Mouse (Mus musculus): ENCODE measurements around the gene Vmn1r128.
"Not testable (repeated sequence)": the region's sequence is repeated elsewhere in the genome, so short reads cannot be mapped to it uniquely, and the experiment has no call there.

The Vmn1r128 gene

DNA sequence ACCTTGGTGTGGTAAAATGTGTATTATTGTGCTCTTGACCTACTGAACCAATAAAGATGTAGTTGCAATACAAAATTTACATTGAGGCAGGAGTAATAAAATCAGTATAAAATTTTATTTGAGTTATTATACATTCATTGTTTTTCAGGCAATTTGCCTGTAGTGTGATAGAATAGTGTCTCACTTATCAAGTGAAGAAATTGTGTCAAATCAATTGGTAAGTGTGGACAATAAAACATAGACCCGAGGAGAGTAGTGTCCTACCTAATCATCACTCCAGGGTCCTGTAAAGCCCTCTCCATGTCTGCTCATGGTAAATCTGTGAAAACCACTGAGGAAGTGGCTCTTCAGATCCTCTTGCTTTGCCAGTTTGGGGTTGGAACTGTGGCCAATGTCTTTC, at the start of gene Vmn1r128:
Gene Vmn1r128 (plus strand): TSS at position 301 of the 400 bp plus-strand sequence.
- not testable (repeated sequence) for DNase-seq

DNA sequence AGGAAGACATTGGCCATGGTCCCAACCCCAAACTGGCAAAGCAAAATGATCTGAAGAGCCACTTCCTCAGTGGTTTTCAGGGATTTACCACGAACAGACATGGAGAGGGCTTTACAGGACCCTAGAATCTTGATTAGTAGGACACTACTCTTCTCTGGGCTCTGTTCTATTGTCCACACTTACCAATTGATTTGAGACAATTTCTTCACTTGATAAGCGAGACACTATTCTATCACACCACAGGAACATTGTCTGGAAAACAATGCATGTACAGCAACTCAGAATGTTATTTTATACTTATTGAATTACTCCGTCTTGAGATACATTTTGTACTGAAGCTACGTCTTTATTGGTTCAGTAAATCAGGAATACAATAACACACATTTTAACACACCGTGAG, 47.8 kb upstream of the Vmn1r128 start, which contains the start of gene Vmn1r126:
Gene Vmn1r126 (minus strand): TSS at position 101 of the 400 bp plus-strand sequence.
- not testable (repeated sequence) for DNase-seq

DNA sequence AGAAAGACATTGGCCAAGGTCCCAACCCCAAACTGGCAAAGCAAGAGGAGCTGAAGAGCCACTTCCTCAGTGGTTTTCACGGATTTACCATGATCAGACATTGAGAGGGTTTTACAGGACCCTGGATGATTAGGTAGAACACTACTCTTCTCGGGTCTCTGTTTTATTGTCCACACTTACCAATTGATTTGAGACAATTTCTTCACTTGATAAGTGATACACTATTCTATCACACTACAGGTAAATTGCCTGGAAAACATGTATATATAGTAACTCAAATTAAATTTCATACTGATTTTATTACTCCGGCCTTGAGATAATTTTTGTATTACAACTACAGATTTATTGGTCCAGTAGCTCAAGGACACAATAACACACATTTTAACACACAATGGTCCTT, 29.4 kb upstream of the Vmn1r128 start, which contains the start of gene Vmn1r127:
Gene Vmn1r127 (minus strand): TSS at position 101 of the 400 bp plus-strand sequence.
- DNase-seq = not testable (repeated sequence)

DNA sequence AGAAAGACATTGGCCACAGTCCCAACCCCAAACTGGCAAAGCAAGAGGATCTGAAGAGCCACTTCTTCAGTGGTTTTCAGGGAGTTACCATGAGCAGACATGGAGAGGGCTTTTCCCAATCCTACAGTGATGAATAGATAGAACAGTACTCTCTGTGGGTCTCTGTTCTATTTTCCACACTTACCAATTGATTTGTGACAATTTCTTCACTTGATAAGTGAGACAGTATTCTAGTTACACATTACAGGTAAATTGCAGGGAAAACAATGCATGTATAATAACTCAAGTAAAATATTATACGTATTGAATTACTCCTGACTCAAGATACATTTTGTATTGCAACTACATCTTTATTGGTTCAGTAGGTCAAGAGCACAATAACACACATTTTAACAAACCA, 12.0 kb downstream of the Vmn1r128 start, which contains the start of gene Vmn1r129:
Gene Vmn1r129 (minus strand): TSS at position 101 of the 400 bp plus-strand sequence.
- DNase-seq = not testable (repeated sequence)

Measured in kidney, adult 9 months (tissue).